Mouse (Mus musculus) intestine, embryonic 14.5 days (tissue): ENCODE results near the gene Wdr18. TPM values are rescaled to one million over a fixed set of nuclear protein-coding genes. Genes with fewer than 3 reads are reported as not detected.
A peak's percentile ranks its signal among the peaks of the same experiment; 100 is the strongest.

Source experiments
- ATAC-seq: fragments of 200-750 bp; cut with Nextera tagmentation; replicated peaks from 2 replicates; pipeline ENCODE4 v1.8.0; 2017; ENCODE audit warnings: low read depth, moderate number of reproducible peaks, moderate TSS enrichment, moderate library complexity; ENCODE audit not compliant: low FRiP score, low TSS enrichment
- DNase-seq: peaks from one replicate; pipeline ENCODE4 v3.0.0-alpha.2; 2018; ENCODE audit warnings: low spot score
- H3K27ac ChIP-seq: fragments of 300-500 bp; sonication (generic); 2 replicates; pipeline ENCODE4 v1.5.1; 2014; ENCODE audit warnings: low read depth, mild to moderate bottlenecking, control low read depth
- H3K27me3 ChIP-seq: fragments of 300-500 bp; sonication (generic); replicated peaks from 2 replicates; pipeline ENCODE4 v1.6.1; 2014; ENCODE audit warnings: low read length, control low read depth; ENCODE audit not compliant: control insufficient read depth, insufficient read depth
- H3K36me3 ChIP-seq: fragments of 300-500 bp; sonication (generic); 2 replicates; pipeline ENCODE4 v1.6.1; 2014; ENCODE audit warnings: low read length, control low read depth; ENCODE audit not compliant: control insufficient read depth, insufficient read depth
- H3K4me1 ChIP-seq: fragments of 300-500 bp; sonication (generic); replicated peaks from 2 replicates; pipeline ENCODE4 v1.6.1; 2014; ENCODE audit warnings: low read length, control low read depth, mixed read lengths; ENCODE audit not compliant: control insufficient read depth, insufficient read depth
- H3K4me2 ChIP-seq: fragments of 300-500 bp; sonication (generic); 2 replicates; pipeline ENCODE4 v1.6.1; 2014; ENCODE audit warnings: low read length
- H3K4me3 ChIP-seq: fragments of 300-500 bp; sonication (generic); 2 replicates; pipeline ENCODE4 v1.5.1; 2014; ENCODE audit warnings: low read depth, low read length, control low read depth, mixed read lengths
- H3K9ac ChIP-seq: fragments of 300-500 bp; sonication (generic); 2 replicates; pipeline ENCODE4 v1.6.1; 2014; ENCODE audit warnings: mild to moderate bottlenecking, low read length
- H3K9me3 ChIP-seq: fragments of 300-500 bp; sonication (generic); 2 replicates; pipeline ENCODE4 v1.6.1; 2016; ENCODE audit warnings: low read length, control low read depth; ENCODE audit not compliant: control insufficient read depth
- WGBS: fragments of 180-500 bp; shearing (Covaris S2); extraction: QIAGEN DNeasy Blood & Tissue Kit; methylation state at CpG from one replicate; pipeline ENCODE4 v1.1.7; 2014; 5-methylcytosine and 5-hydroxymethylcytosine counted together
- polyA plus RNA-seq: library from polyadenylated mRNA; unstranded; fragments of >200 nt; fragmentation: Nextera tagmentation; extraction: Ambion mirVana; gene quantifications from 2 replicates; pipeline ENCODE4 v1.2.1, GENCODE M21; 2014

Gene Wdr18
- polyA plus RNA-seq, 1 experiment from 2014 or later = 126 TPM

DNA sequence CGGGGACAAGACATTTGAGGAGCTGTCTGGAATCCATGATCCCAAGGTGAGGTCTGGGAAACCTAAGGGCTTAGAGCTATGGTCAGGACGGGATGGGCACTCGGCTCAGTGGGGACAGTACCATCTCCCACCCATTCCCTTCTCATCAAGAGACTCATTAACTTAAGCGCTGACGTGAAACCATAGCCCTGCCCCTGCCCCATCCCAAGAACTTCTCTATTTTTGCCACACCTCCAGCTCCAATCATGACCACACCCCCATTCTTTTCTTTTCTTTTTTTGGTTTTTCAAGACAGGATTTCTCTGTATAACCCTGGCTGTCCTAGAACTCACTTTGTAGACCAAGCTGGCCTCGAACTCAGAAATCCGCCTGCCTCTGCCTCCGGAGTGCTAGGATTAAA, 14.7 kb downstream of the Wdr18 start:
- H3K4me1 ChIP-seq = no peaks in the 10 kb centered on the region; the same call in none of the 2 replicates
- 88% methylated on average over 8 of the region's 8 CpGs for WGBS
- ATAC-seq (no peak), DNase-seq (no peak)
- no peak overlapping the region for H3K4me2 ChIP-seq
- no peak overlapping the region for H3K27ac ChIP-seq
- peaks cover 19% of the 10 kb centered on the region for H3K27me3 ChIP-seq
- H3K4me3 ChIP-seq = no peak overlapping the region
- H3K9ac ChIP-seq = no peak overlapping the region
- H3K9me3 ChIP-seq = no peaks in the 10 kb centered on the region
- H3K36me3 ChIP-seq = peaks cover 48% of the 10 kb centered on the region

DNA sequence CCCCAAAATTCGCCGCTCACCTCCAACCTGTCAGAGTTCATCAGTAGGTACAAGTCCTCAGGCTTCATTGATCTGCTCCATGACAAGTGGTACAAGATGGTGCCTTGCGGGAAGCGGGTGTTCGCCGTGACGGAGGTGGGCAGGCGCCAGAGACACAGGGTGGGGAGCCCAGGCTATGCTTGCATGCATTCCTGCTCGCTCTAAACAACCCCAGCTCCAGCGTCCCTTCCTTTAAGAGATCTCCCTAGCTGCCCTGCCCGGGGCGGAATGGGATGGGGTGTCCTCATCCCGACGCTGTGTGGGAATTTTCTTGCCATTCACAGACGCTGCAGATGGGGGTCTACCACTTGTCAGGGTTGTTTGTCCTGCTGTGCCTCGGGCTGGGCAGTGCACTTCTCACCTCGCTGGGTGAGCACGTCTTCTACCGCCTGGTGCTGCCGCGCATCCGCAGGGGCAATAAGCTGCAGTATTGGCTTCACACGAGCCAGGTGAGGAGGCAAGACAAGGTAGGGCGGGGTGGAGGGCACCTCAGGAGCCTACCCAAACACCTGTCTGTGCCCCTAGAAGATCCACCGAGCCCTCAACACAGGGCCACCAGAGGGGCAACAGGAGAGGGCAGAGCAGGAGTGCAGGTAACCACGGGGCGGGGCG, 16.2 kb downstream of the Wdr18 start:
- no peak overlapping the region for H3K27ac ChIP-seq
- DNase-seq (no peak), ATAC-seq (no peak)
- peaks cover 51% of the 10 kb centered on the region for H3K36me3 ChIP-seq
- no peak overlapping the region for H3K4me3 ChIP-seq
- WGBS = 81% methylated on average over 27 of the region's 28 CpGs
- no peaks in the 10 kb centered on the region for H3K9me3 ChIP-seq
- no peaks in the 10 kb centered on the region; the same call in 1 of the 2 replicates for H3K4me1 ChIP-seq
- H3K27me3 ChIP-seq = peaks cover 10% of the 10 kb centered on the region
- no peak overlapping the region for H3K9ac ChIP-seq
- H3K4me2 ChIP-seq = no peak overlapping the region

DNA sequence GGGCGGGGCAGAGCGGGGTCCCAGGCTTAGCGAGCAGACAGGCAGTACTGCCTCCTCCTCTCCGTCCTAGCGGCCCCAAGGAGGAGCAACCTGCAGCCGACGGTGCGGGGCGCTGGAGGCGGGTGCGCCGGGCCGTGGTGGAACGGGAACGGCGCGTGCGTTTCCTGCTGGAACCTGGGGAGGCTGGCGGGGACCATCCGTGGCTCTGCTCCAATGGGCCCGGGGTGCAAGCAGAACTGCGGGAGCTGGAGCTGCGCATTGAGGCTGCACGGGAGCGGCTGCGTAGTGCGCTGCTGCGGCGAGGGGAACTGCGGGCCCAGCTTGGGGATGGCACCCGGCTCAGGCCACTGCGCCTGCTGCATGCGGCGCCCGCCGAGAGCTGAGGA, 16.8 kb downstream of the Wdr18 start:
- Histone ChIP-seq H3K4me3 (no peak overlapping the region), H3K36me3 (peaks cover 55% of the 10 kb centered on the region), H3K27me3 (peaks cover 4% of the 10 kb centered on the region), H3K4me1 (no peaks in the 10 kb centered on the region), H3K9me3 (no peaks in the 10 kb centered on the region), H3K4me2 (no peak overlapping the region), H3K27ac (no peak overlapping the region), H3K9ac (no peak overlapping the region)
- ATAC-seq (no peak), DNase-seq (no peak)
- WGBS = 75% methylated on average over 35 of the region's 36 CpGs

DNA sequence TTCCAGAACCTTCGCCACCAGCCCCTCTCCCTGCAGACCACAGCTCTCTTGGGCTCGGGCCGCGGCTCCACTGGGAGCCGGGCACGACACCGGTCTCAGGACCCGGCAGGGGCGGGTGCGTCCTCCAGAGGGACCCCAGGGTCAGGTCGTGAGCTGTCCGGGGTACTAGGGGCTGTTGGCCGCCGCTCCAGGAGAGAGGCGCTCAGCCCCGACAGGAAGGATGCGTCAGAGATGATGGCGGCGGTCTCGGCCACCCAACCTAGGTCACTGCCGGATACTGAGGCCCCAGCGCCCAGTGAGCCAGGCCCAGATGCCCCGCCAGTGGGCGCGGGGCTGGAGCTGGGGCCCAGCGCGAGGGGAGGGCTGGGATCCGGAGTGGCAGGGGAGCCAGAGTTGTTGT, 17.4 kb downstream of the Wdr18 start:
- DNase-seq = no peak
- 83% methylated on average over 28 of the region's 28 CpGs for WGBS
- no peak overlapping the region for H3K4me2 ChIP-seq
- H3K9ac ChIP-seq = no peak overlapping the region
- no peak overlapping the region for H3K27ac ChIP-seq
- H3K36me3 ChIP-seq = peaks cover 55% of the 10 kb centered on the region
- no peak for ATAC-seq
- H3K4me3 ChIP-seq = no peak overlapping the region
- H3K4me1 ChIP-seq = no peaks in the 10 kb centered on the region
- H3K9me3 ChIP-seq = no peaks in the 10 kb centered on the region
- no peaks in the 10 kb centered on the region for H3K27me3 ChIP-seq

DNA sequence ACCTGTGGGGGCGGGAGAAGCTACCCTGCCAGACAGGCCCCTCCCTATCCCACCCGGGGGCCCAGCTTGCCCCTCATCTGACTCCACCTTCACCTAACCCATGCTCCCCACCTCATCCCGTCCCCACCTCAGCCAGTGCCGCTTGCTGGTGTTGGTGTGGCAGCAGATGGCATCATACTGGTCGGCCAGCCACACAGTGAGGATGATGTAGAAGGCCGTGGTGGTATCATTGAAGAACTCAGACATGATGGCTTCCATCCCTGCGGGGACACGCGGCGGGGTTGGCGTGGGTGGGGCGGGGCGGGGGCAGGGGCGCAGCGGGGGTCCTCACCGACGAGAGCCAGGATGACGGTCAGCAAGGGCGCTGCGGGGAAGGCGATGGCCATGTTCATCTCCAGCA, 18.1 kb downstream of the Wdr18 start:
- Histone ChIP-seq H3K4me2 (no peak overlapping the region), H3K4me3 (no peak overlapping the region), H3K36me3 (peaks cover 55% of the 10 kb centered on the region), H3K9ac (no peak overlapping the region), H3K4me1 (peaks cover 6% of the 10 kb centered on the region), H3K27me3 (no peaks in the 10 kb centered on the region), H3K27ac (no peak overlapping the region), H3K9me3 (no peaks in the 10 kb centered on the region)
- ATAC-seq = no peak
- WGBS = 95% methylated on average over 18 of the region's 21 CpGs
- DNase-seq = no peak

DNA sequence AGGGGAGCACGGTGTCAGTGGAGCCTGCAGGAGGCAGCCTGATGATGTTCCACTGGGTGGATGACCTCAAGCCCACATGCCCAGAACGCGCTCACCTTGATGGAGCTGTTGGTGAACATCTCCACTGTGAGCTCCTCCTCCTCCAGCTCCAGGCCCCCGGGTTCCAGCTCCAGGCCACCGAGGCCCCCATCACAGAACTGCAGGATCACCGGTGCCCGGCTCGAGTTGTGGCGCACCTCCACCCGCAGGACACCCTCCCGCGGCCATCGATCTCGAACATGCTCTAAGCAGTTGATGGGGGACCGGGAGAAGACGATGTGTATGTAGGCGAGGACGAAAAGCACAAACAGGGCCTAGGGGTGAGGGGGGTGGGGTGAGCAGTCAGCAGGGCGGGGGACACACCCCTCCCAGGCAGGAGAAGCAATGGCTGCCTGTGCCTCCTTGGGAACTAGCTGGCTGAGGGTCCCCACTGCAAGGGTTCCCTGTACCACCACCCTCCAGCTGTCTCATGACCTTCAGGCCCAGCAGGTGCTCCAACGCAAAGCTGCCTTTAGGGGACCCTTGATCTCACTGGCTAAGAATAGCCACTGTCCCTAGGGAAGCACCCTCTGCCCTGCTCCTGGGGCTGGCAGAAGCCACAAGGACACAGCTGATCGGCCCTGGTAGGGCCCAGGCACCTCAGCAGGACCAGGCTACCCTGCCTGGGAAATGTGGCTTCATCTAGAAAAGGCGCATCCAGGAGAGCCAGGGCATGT, 19.6 kb downstream of the Wdr18 start:
- H3K9ac ChIP-seq = no peak overlapping the region
- no peak for DNase-seq

DNA sequence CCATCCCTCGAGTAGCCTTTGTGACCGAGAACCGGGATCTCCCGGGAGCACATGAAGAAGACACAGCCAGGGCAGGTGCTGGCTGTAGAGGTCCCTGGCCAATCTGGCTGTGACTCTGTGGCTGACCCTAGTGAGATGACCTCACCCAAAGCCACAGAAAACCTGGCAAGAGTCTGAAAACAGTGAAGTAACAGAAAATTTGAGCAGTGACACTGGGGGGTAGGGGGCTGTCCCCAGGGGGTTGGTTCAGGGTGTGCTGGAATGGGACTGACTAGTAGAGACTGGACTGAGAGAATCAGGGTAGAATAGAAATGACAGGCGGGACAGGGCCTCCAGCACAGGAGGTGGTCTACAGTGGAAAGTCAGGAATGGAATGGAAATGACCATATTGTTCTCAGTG, 23.3 kb downstream of the Wdr18 start:
- H3K27me3 ChIP-seq = no peaks in the 10 kb centered on the region
- H3K36me3 ChIP-seq = peaks cover 21% of the 10 kb centered on the region
- no peaks in the 10 kb centered on the region for H3K9me3 ChIP-seq
- H3K4me1 ChIP-seq = peaks cover 35% of the 10 kb centered on the region
- WGBS = 79% methylated on average over 5 of the region's 5 CpGs
- peak overlapping the region; percentile 87 for H3K9ac ChIP-seq
- H3K4me2 ChIP-seq = peak overlapping the region; percentile 74
- 0 out of 2 replicates have a peak overlapping the region, but pooled peaks have one; percentile 95 for H3K27ac ChIP-seq
- ATAC-seq (no peak), DNase-seq (no peak)
- H3K4me3 ChIP-seq = peak overlapping the region; percentile 77

More for the DNA sequence above, 19.6 kb downstream of the Wdr18 start:
- H3K4me1 ChIP-seq = peaks cover 11% of the 10 kb centered on the region
- peaks cover 55% of the 10 kb centered on the region for H3K36me3 ChIP-seq
- 94% methylated on average over 22 of the region's 22 CpGs for WGBS
- no peaks in the 10 kb centered on the region for H3K27me3 ChIP-seq
- no peak overlapping the region for H3K4me2 ChIP-seq
- H3K9me3 ChIP-seq = no peaks in the 10 kb centered on the region
- H3K27ac ChIP-seq = no peak overlapping the region
- ATAC-seq = no peak
- no peak overlapping the region for H3K4me3 ChIP-seq

DNA sequence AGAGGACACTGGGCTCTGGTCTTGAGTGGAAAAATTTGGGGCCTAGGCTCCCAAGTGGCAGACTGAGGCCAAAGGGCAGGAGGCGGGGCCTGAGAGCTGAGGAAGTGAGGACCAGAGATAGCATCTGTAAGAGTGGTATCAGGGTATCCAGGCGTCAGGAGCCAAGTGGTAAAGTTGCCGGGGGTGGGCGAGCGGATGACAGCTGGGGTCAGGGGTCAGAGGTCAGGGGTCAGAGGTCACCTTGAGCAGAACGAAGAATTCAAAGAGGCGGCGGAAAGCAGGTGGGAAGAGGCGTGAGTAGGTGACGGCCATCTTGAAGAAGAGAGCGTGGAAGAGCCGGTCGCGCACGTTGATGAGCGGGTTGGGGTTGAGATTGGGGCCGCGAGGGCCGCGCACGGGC, 23.7 kb downstream of the Wdr18 start:
- peaks cover 35% of the 10 kb centered on the region for H3K4me1 ChIP-seq
- 1% methylated on average over 20 of the region's 21 CpGs for WGBS
- peak; percentile 85 for DNase-seq
- H3K9ac ChIP-seq = peak overlapping the region; percentile 87
- H3K9me3 ChIP-seq = no peaks in the 10 kb centered on the region
- H3K4me3 ChIP-seq = peak overlapping the region; percentile 77
- ATAC-seq = no peak
- peak overlapping the region; percentile 95 for H3K27ac ChIP-seq
- peak overlapping the region; percentile 74 for H3K4me2 ChIP-seq
- H3K36me3 ChIP-seq = peaks cover 16% of the 10 kb centered on the region
- H3K27me3 ChIP-seq = no peaks in the 10 kb centered on the region
